Mouse (Mus musculus) liver, embryonic 14.5 days (tissue): Measurements from ENCODE around the gene Abtb2. TPM values are rescaled to one million over a fixed set of nuclear protein-coding genes. Genes with fewer than 3 reads are reported as not detected.
"Not testable (repeated sequence)": the region's sequence is repeated elsewhere in the genome, so short reads cannot be mapped to it uniquely, and the experiment has no call there.

ENCODE experiments used
- ATAC-seq: fragments of 200-750 bp; cut with Nextera tagmentation; 2 replicates; pipeline ENCODE4 v1.8.0; 2017; ENCODE audit warnings: moderate number of reproducible peaks, mild to moderate bottlenecking, moderate library complexity; ENCODE audit not compliant: insufficient read depth
- DNase-seq, 3 experiments: peaks; one replicate each; pipeline ENCODE4 v3.0.0-alpha.2; 2012 to 2013; ENCODE audit warnings: low read depth in 3 of 3, low spot score in 3 of 3
- H3K27ac ChIP-seq: fragments of 300-500 bp; sonication (generic); 2 replicates; pipeline ENCODE4 v1.5.1; 2014; ENCODE audit warnings: moderate library complexity, mild to moderate bottlenecking, control low read depth, inconsistent platforms
- H3K27me3 ChIP-seq: fragments of 300-500 bp; sonication (generic); 2 replicates; pipeline ENCODE4 v1.6.1; 2014; ENCODE audit warnings: mild to moderate bottlenecking, low read length, moderate library complexity; ENCODE audit not compliant: control insufficient read depth, insufficient read depth
- H3K36me3 ChIP-seq: fragments of 300-500 bp; sonication (generic); replicated peaks from 2 replicates; pipeline ENCODE4 v1.6.1; 2014; ENCODE audit warnings: low read depth; ENCODE audit not compliant: control insufficient read depth, insufficient read depth
- H3K4me1 ChIP-seq, 2 experiments: fragments of 200-500 bp in 1 of 2; fragments of 300-500 bp in 1 of 2; sonication (generic) in 1 of 2; replicated peaks; 2 replicates each; pipeline ENCODE4 v1.6.1; 2012 to 2014; ENCODE audit warnings: antibody characterized with exemption in 1 of 2, inconsistent platforms in 1 of 2, low read length in 1 of 2; ENCODE audit not compliant: control insufficient read depth in 2 of 2, insufficient read depth in 2 of 2
- H3K4me2 ChIP-seq: fragments of 300-500 bp; sonication (generic); 2 replicates; pipeline ENCODE4 v1.6.1; 2014; ENCODE audit warnings: low read depth, mild to moderate bottlenecking, control low read depth, moderate library complexity
- H3K4me3 ChIP-seq, 2 experiments: fragments of 200-500 bp in 1 of 2; fragments of 300-500 bp in 1 of 2; sonication (generic) in 1 of 2; 2 replicates each; pipeline ENCODE4 v1.5.1; 2012 to 2014; ENCODE audit warnings: low read depth in 2 of 2, low read length in 2 of 2, mild to moderate bottlenecking in 2 of 2, control low read depth in 1 of 2, inconsistent platforms in 1 of 2, moderate library complexity in 1 of 2; ENCODE audit not compliant: insufficient read depth in 1 of 2
- H3K9ac ChIP-seq: fragments of 300-500 bp; sonication (generic); replicated peaks from 2 replicates; pipeline ENCODE4 v1.6.1; 2014; ENCODE audit warnings: mild to moderate bottlenecking, control low read depth, moderate library complexity
- H3K9me3 ChIP-seq: fragments of 300-500 bp; sonication (generic); 2 replicates; pipeline ENCODE4 v1.6.1; 2016; ENCODE audit warnings: low read length, mixed read lengths; ENCODE audit not compliant: control insufficient read depth
- CTCF ChIP-seq: IDR thresholded peaks from 2 replicates; pipeline ENCODE4 v1.5.1; 2016; ENCODE audit warnings: antibody characterized with exemption, low read depth, control low read depth
- EP300 ChIP-seq: IDR thresholded peaks from 2 replicates; pipeline ENCODE4 v1.6.1; 2016; ENCODE audit warnings: antibody characterized with exemption, low read depth
- WGBS: fragments of 180-500 bp; shearing (Covaris S2); extraction: QIAGEN DNeasy Blood & Tissue Kit; methylation state at CpG from one replicate; pipeline ENCODE4 v1.1.7; 2014; ENCODE audit not compliant: insufficient replicate concordance; 5-methylcytosine and 5-hydroxymethylcytosine counted together
- polyA plus RNA-seq, 2 experiments: library from polyadenylated mRNA; depleted of rRNA in 1 of 2; stranded (reverse) in 1 of 2; unstranded in 1 of 2; fragments of >200 nt; fragmentation: Nextera tagmentation in 1 of 2; extraction: Ambion mirVana in 1 of 2; gene quantifications; 2 replicates each; pipeline versions ENCODE4 v1.2.1 to v1.2.3; 2012 to 2014

Gene Abtb2
- polyA plus RNA-seq (2012; rRNA removed) (1.7 and 1.8 TPM in 2 replicates), polyA plus RNA-seq (2014; fragmentation: Nextera tagmentation; extraction: Ambion mirVana) (1.2 and 1.7 TPM in 2 replicates)

- H3K27me3 ChIP-seq: peaks cover 46% of the 10 kb centered on the region
- H3K4me1 ChIP-seq: peaks cover 5 to 7% of the 10 kb centered on the region in 2 experiments
- ATAC-seq (peak; percentile 96), DNase-seq (peak; percentile 84 to 87 (median 85))
- H3K36me3 ChIP-seq: no peaks in the 10 kb centered on the region
- peak within 1 kb of the TSS; percentile 61 for H3K4me2 ChIP-seq
- no peak within 1 kb of the TSS for H3K27ac ChIP-seq
- under 1% methylated on average over 34 of the region's 34 CpGs for WGBS
- peak within 1 kb of the TSS; percentile 49 for H3K4me3 ChIP-seq
- peak within 1 kb of the TSS; percentile 38 for H3K9ac ChIP-seq
- TF ChIP-seq EP300 (no peak), CTCF (peak; percentile 14)
- no peaks in the 10 kb centered on the region for H3K9me3 ChIP-seq
Observed at GRCm38 (mm10) chr2:103565732-103566422, at the start of gene Abtb2. TSS of gene Abtb2 (plus strand) at chr2:103566310.

- no peak for ATAC-seq
- peak in 1 of 3 experiments; percentile 9 for DNase-seq
- Histone ChIP-seq H3K4me1 (no peaks in the 10 kb centered on the region; a peak in 1 of 4 replicates), H3K27me3 (no peaks in the 10 kb centered on the region), H3K4me3 (no peak overlapping the region), H3K27ac (no peak overlapping the region), H3K9ac (no peak overlapping the region), H3K4me2 (no peak overlapping the region), H3K36me3 (no peaks in the 10 kb centered on the region), H3K9me3 (no peaks in the 10 kb centered on the region)
- WGBS: 53% methylated on average over 1 of the region's 1 CpGs
- TF ChIP-seq CTCF: no peak
- TF ChIP-seq EP300: no peak
Observed at GRCm38 (mm10) chr2:103516472-103516871, 49.6 kb upstream of the Abtb2 start.

GRCm38 (mm10) chr2:103525596-103525995 lies 40.5 kb upstream of the Abtb2 start:
- H3K4me2 ChIP-seq: no peak overlapping the region
- WGBS: 54% methylated on average over 1 of the region's 1 CpGs

GRCm38 (mm10) chr2:103547132-103547531 lies 19.0 kb upstream of the Abtb2 start:
- peak in 2 of 3 experiments; percentile 45 to 50 for DNase-seq
- 0% methylated on average over 2 of the region's 2 CpGs for WGBS

More at GRCm38 (mm10) chr2:103525596-103525995, 40.5 kb upstream of the Abtb2 start:
- Histone ChIP-seq H3K9ac (no peak overlapping the region), H3K9me3 (no peaks in the 10 kb centered on the region), H3K36me3 (no peaks in the 10 kb centered on the region), H3K4me1 (no peaks in the 10 kb centered on the region), H3K27me3 (no peaks in the 10 kb centered on the region), H3K4me3 (no peak overlapping the region), H3K27ac (no peak overlapping the region)
- ATAC-seq (no peak), DNase-seq (no peak)
- TF ChIP-seq CTCF: no peak
- no peak for TF ChIP-seq EP300

GRCm38 (mm10) chr2:103550301-103550700 lies 15.8 kb upstream of the Abtb2 start:
- not testable (repeated sequence) for H3K4me2 ChIP-seq, DNase-seq, H3K4me3 ChIP-seq, H3K36me3 ChIP-seq, H3K9ac ChIP-seq, ATAC-seq, H3K4me1 ChIP-seq, H3K9me3 ChIP-seq, H3K27ac ChIP-seq, H3K27me3 ChIP-seq
- 65% methylated on average over 2 of the region's 2 CpGs for WGBS

More at GRCm38 (mm10) chr2:103547132-103547531, 19.0 kb upstream of the Abtb2 start:
- no peaks in the 10 kb centered on the region for H3K9me3 ChIP-seq
- H3K27ac ChIP-seq: no peak overlapping the region
- no peaks in the 10 kb centered on the region for H3K27me3 ChIP-seq
- TF ChIP-seq CTCF: peak; percentile 97
- no peak for TF ChIP-seq EP300
- H3K4me3 ChIP-seq: no peak overlapping the region
- H3K4me2 ChIP-seq: no peak overlapping the region
- no peaks in the 10 kb centered on the region for H3K36me3 ChIP-seq
- no peak overlapping the region for H3K9ac ChIP-seq
- no peaks in the 10 kb centered on the region for H3K4me1 ChIP-seq
- peak; percentile 21; the same call in 1 of the 2 replicates for ATAC-seq
